Mouse (Mus musculus) CH12F3 (cell line): ENCODE measurements around the gene Zfp523.

Source experiments
- in situ Hi-C: fragments of 300-500 bp; cut with MboI; formaldehyde crosslinking; loops from 2 replicates; pipeline ENCODE4 v1.14.3; 2020; ENCODE audit warnings: low sequenced_read_pairs

Zfp523 gene

GRCm38 (mm10) chr17:28160361-28160760 lies 16.6 kb upstream of the Zfp523 start:
- in situ Hi-C loops: loop anchor here (5.0 kb wide), 1 partner anchor 78 kb away; the partner anchor contains the start of gene Tcp11

- in situ Hi-C loops: loop anchor here (5.0 kb wide), 1 partner anchor 79 kb away; the partner anchor contains the start of gene Tcp11
Observed at GRCm38 (mm10) chr17:28161310-28161881, 15.5 kb upstream of the Zfp523 start.

- in situ Hi-C loops: loop anchor here (5.0 kb wide), 1 partner anchor 81 kb away; the partner anchor contains the start of gene Tcp11
Observed at GRCm38 (mm10) chr17:28163666-28164065, 13.3 kb upstream of the Zfp523 start.

GRCm38 (mm10) chr17:28170460-28171305 lies 6.2 kb upstream of the Zfp523 start:
- in situ Hi-C loops: no loop called here

- in situ Hi-C loops: no loop called here
Observed at GRCm38 (mm10) chr17:28172690-28173089, 4.2 kb upstream of the Zfp523 start.

GRCm38 (mm10) chr17:28177540-28178046 lies 664 bp downstream of the Zfp523 start:
- in situ Hi-C loops: no loop called here

- in situ Hi-C loops: no loop called here
Observed at GRCm38 (mm10) chr17:28180331-28180730, 3.4 kb downstream of the Zfp523 start.

- in situ Hi-C loops: no loop called here
Observed at GRCm38 (mm10) chr17:28180783-28181544, 4.0 kb downstream of the Zfp523 start.

GRCm38 (mm10) chr17:28184971-28185638 lies 8.2 kb downstream of the Zfp523 start:
- in situ Hi-C loops: no loop called here

- in situ Hi-C loops: no loop called here
Observed at GRCm38 (mm10) chr17:28188313-28188712, 11.4 kb downstream of the Zfp523 start.

GRCm38 (mm10) chr17:28192754-28193153 lies 15.8 kb downstream of the Zfp523 start:
- in situ Hi-C loops: no loop called here

GRCm38 (mm10) chr17:28193559-28193958 lies 16.6 kb downstream of the Zfp523 start:
- in situ Hi-C loops: no loop called here

GRCm38 (mm10) chr17:28195033-28195432 lies 18.1 kb downstream of the Zfp523 start:
- in situ Hi-C loops: no loop called here

- in situ Hi-C loops: no loop called here
Observed at GRCm38 (mm10) chr17:28197646-28198045, 20.7 kb downstream of the Zfp523 start.

- in situ Hi-C loops: no loop called here
Observed at GRCm38 (mm10) chr17:28201982-28202381, 25.1 kb downstream of the Zfp523 start.

- in situ Hi-C loops: no loop called here
Observed at GRCm38 (mm10) chr17:28204052-28204720, 27.3 kb downstream of the Zfp523 start.

GRCm38 (mm10) chr17:28205443-28205842 lies 28.5 kb downstream of the Zfp523 start:
- in situ Hi-C loops: no loop called here

- in situ Hi-C loops: no loop called here
Observed at GRCm38 (mm10) chr17:28207092-28207491, 30.2 kb downstream of the Zfp523 start.

- in situ Hi-C loops: no loop called here
Observed at GRCm38 (mm10) chr17:28207591-28208313, 30.8 kb downstream of the Zfp523 start, which contains the start of gene Def6. Def6 (plus strand) TSS chr17:28207778.

GRCm38 (mm10) chr17:28208314-28208612 lies 31.3 kb downstream of the Zfp523 start:
- in situ Hi-C loops: no loop called here
